Mouse (Mus musculus) intestine, embryonic 16.5 days (tissue): ENCODE data around the gene Adgrf3. TPM values are rescaled to one million over a fixed set of nuclear protein-coding genes. Genes with fewer than 3 reads are reported as not detected.

Source experiments
- ATAC-seq: fragments of 200-750 bp; cut with Nextera tagmentation; 2 replicates; pipeline ENCODE4 v1.8.0; 2017; ENCODE audit warnings: moderate TSS enrichment, moderate library complexity
- H3K27ac ChIP-seq: fragments of 300-500 bp; sonication (generic); 2 replicates; pipeline ENCODE4 v1.5.1; 2014; ENCODE audit warnings: mild to moderate bottlenecking, low read length
- H3K27me3 ChIP-seq: fragments of 300-500 bp; sonication (generic); replicated peaks from 2 replicates; pipeline ENCODE4 v1.6.1; 2014; ENCODE audit warnings: low read length, control low read depth, mixed read lengths; ENCODE audit not compliant: control insufficient read depth, insufficient read depth
- H3K36me3 ChIP-seq: fragments of 300-500 bp; sonication (generic); 2 replicates; pipeline ENCODE4 v1.6.1; 2014; ENCODE audit warnings: low read length, control low read depth; ENCODE audit not compliant: control insufficient read depth, insufficient read depth
- H3K4me1 ChIP-seq: fragments of 300-500 bp; sonication (generic); 2 replicates; pipeline ENCODE4 v1.6.1; 2014; ENCODE audit warnings: low read length, control low read depth, mixed read lengths; ENCODE audit not compliant: control insufficient read depth, insufficient read depth
- H3K4me2 ChIP-seq: fragments of 300-500 bp; sonication (generic); 2 replicates; pipeline ENCODE4 v1.6.1; 2014; ENCODE audit warnings: low read depth, low read length, control low read depth
- H3K4me3 ChIP-seq: fragments of 300-500 bp; sonication (generic); 2 replicates; pipeline ENCODE4 v1.5.1; 2014; ENCODE audit warnings: mild to moderate bottlenecking, low read length
- H3K9ac ChIP-seq: fragments of 300-500 bp; sonication (generic); 2 replicates; pipeline ENCODE4 v1.6.1; 2014; ENCODE audit warnings: low read depth, low read length
- H3K9me3 ChIP-seq: fragments of 300-500 bp; sonication (generic); 2 replicates; pipeline ENCODE4 v1.6.1; 2016; ENCODE audit warnings: low read length, control low read depth; ENCODE audit not compliant: control insufficient read depth
- WGBS: fragments of 180-500 bp; shearing (Covaris S2); extraction: QIAGEN DNeasy Blood & Tissue Kit; methylation state at CpG from one replicate; pipeline ENCODE4 v1.1.7; 2014; 5-methylcytosine and 5-hydroxymethylcytosine counted together
- polyA plus RNA-seq: library from polyadenylated mRNA; unstranded; fragments of >200 nt; fragmentation: Nextera tagmentation; extraction: Ambion mirVana; gene quantifications from 2 replicates; pipeline ENCODE4 v1.2.1, GENCODE M21; 2015

Gene Adgrf3
- polyA plus RNA-seq, 1 experiment from 2014 or later, result 0.15 TPM

- H3K9me3 ChIP-seq, result peaks cover 5% of the 10 kb centered on the region; the same call in 1 of the 2 replicates
- H3K9ac ChIP-seq, result peak overlapping the region; percentile 93
- peak overlapping the region; percentile 91 for H3K4me3 ChIP-seq
- H3K27ac ChIP-seq, result peak overlapping the region; percentile 94
- peaks cover 18% of the 10 kb centered on the region for H3K4me1 ChIP-seq
- H3K36me3 ChIP-seq, result 0 out of 2 replicates have a peak, but pooled peaks cover 3% of the 10 kb centered on the region
- 3% methylated on average over 15 of the region's 15 CpGs for WGBS
- no peaks in the 10 kb centered on the region for H3K27me3 ChIP-seq
- ATAC-seq, result no peak
- peak overlapping the region; percentile 74 for H3K4me2 ChIP-seq
These were observed 27.5 kb upstream of the Adgrf3 start for GRCm38 (mm10) chr5:30233042-30233441.

- H3K9me3 ChIP-seq, result peaks cover 5% of the 10 kb centered on the region; the same call in 1 of the 2 replicates
- peak within 1 kb of the TSS; percentile 91 for H3K4me3 ChIP-seq
- peak; percentile 98 for ATAC-seq
- no peaks in the 10 kb centered on the region for H3K27me3 ChIP-seq
- H3K27ac ChIP-seq, result peak within 1 kb of the TSS; percentile 94
- peak within 1 kb of the TSS; percentile 93 for H3K9ac ChIP-seq
- 0 out of 2 replicates have a peak, but pooled peaks cover 3% of the 10 kb centered on the region for H3K36me3 ChIP-seq
- peaks cover 18% of the 10 kb centered on the region for H3K4me1 ChIP-seq
- H3K4me2 ChIP-seq, result peak within 1 kb of the TSS; percentile 74
- 3% methylated on average over 71 of the region's 71 CpGs for whole genome bisulfite sequencing
These were observed 26.9 kb upstream of the Adgrf3 start, which contains the start of gene Selenoi for GRCm38 (mm10) chr5:30232271-30232971. Gene Selenoi (plus strand): TSS chr5:30232581.

DNA sequence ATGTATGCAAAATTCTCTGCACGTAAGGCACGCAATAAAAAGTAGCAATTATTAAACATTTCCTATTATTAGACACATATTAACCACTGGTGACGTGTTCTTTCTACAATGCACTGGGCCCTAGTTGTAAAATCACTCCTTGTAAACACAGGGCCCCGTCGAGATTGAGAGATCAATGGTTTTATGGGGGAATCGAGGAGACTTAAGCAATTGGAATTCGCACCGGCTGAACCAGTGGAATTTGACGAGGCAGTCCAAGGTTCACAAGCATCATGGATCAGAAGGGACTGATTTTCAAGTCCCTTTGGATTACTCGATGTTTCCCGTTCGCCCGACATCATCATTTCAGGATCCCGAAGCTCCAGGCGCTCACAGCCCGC is 26.4 kb upstream of the Adgrf3 start:
- Histone ChIP-seq H3K4me1 (peaks cover 18% of the 10 kb centered on the region), H3K27me3 (no peaks in the 10 kb centered on the region), H3K9ac (peak overlapping the region; percentile 69), H3K36me3 (0 out of 2 replicates have a peak, but pooled peaks cover 3% of the 10 kb centered on the region), H3K27ac (peak overlapping the region; percentile 89), H3K4me2 (peak overlapping the region; percentile 48), H3K9me3 (peaks cover 5% of the 10 kb centered on the region; the same call in 1 of the 2 replicates), H3K4me3 (peak overlapping the region; percentile 91)
- ATAC-seq, result peak; percentile 82
- WGBS, result 25% methylated on average over 16 of the region's 16 CpGs

- H3K4me1 ChIP-seq, result peaks cover 16% of the 10 kb centered on the region
- no peak overlapping the region for H3K4me2 ChIP-seq
- no peak for ATAC-seq
- 0 out of 2 replicates have a peak, but pooled peaks cover 3% of the 10 kb centered on the region for H3K36me3 ChIP-seq
- WGBS, result 89% methylated on average over 4 of the region's 4 CpGs
- no peak overlapping the region for H3K27ac ChIP-seq
- no peaks in the 10 kb centered on the region for H3K27me3 ChIP-seq
- no peak overlapping the region for H3K4me3 ChIP-seq
- no peak overlapping the region for H3K9ac ChIP-seq
- H3K9me3 ChIP-seq, result peaks cover 5% of the 10 kb centered on the region; the same call in 1 of the 2 replicates
These were observed 25.4 kb upstream of the Adgrf3 start for GRCm38 (mm10) chr5:30230901-30231300.

DNA sequence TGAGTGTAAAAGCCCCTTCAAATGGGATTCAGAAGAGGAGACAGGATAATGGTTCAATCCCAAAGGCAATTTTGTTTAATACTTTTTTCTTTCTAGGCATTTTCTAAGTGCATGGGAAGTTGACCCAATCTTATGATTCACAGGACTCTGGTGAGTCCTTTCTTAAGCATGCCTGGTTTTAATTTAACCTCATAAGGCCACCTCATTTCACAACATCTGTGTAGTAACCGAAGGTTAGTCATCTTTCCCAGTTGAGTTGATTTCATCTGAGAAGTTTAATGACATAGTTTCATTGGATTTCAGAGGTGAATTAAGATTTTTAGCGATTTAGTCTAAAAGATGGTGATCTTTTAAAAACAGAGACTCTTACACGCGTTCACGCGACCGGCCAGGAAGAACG is 17.2 kb upstream of the Adgrf3 start:
- H3K27ac ChIP-seq, result no peak overlapping the region
- H3K9me3 ChIP-seq, result no peaks in the 10 kb centered on the region
- no peaks in the 10 kb centered on the region for H3K4me1 ChIP-seq
- no peaks in the 10 kb centered on the region for H3K27me3 ChIP-seq
- 0 out of 2 replicates have a peak, but pooled peaks cover 5% of the 10 kb centered on the region for H3K36me3 ChIP-seq
- no peak for ATAC-seq
- no peak overlapping the region for H3K9ac ChIP-seq
- WGBS, result 97% methylated on average over 8 of the region's 8 CpGs
- H3K4me3 ChIP-seq, result no peak overlapping the region
- H3K4me2 ChIP-seq, result no peak overlapping the region

DNA sequence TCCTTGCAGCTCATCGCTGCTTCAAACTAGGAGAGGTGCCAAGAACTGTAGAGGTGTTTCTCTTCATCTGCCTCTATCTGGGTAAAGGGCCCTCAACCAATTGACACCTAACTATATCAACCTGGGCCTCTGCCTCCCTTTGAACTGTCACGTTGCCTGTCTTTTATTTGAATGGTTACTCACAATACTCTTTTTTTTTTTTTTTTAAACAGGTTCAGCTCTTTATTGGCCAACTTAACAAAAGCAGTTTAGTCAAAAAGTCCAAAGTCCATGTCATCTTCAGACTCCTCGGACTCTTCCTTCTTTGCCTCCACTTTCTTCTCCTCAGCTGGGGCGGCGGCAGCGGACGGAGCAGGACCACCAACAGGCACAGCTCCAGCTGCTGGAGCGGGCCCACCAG is 15.1 kb upstream of the Adgrf3 start:
- no peak for ATAC-seq

DNA sequence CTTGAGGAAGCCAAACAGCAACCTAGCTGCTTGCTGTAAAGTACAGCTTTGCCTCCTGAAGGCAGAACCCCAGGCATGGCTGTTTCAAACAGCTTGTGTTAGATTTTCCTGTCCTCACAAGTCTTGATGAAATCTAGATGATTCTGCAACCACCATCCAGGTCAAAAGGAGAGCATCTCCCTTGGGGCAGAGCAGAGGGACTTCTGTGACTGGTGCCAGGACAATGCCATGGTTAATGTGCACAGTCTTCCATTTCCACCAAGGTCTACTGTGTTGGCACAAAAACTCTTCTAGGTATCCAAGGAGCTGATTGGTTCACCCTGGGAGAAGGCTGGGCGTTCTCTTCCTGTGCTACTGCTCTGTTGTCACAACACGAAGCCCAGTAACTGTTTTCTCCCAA is 14.2 kb upstream of the Adgrf3 start:
- Histone ChIP-seq H3K36me3 (0 out of 2 replicates have a peak, but pooled peaks cover 5% of the 10 kb centered on the region), H3K4me2 (no peak overlapping the region), H3K9me3 (no peaks in the 10 kb centered on the region), H3K4me3 (no peak overlapping the region), H3K27me3 (no peaks in the 10 kb centered on the region), H3K27ac (no peak overlapping the region), H3K9ac (no peak overlapping the region), H3K4me1 (no peaks in the 10 kb centered on the region)
- no peak for ATAC-seq
- 92% methylated on average over 2 of the region's 2 CpGs for WGBS

More for the DNA sequence above, 15.1 kb upstream of the Adgrf3 start:
- 0 out of 2 replicates have a peak, but pooled peaks cover 5% of the 10 kb centered on the region for H3K36me3 ChIP-seq
- WGBS, result 68% methylated on average over 8 of the region's 8 CpGs
- no peak overlapping the region for H3K9ac ChIP-seq
- no peaks in the 10 kb centered on the region for H3K4me1 ChIP-seq
- H3K27me3 ChIP-seq, result no peaks in the 10 kb centered on the region
- no peak overlapping the region for H3K4me2 ChIP-seq
- no peak overlapping the region for H3K27ac ChIP-seq
- H3K4me3 ChIP-seq, result no peak overlapping the region
- H3K9me3 ChIP-seq, result no peaks in the 10 kb centered on the region

DNA sequence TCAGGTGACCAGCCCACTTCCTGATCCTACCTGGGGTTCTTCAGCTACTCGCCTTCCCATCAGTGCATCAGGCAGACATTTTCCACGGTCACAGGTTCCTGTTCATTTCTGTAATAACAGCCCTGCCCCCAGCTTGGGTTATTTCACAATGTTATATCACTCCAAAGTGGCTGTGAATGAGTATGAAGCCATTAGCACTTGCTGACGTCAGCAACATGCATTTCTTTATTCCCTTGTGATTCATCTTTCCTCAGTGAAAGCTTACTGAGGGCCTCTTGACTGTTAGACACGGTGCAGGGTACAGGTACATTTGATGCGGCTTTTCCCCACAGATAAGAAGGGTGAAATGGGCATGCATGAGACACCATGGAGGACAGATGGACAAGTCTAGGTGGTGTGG is 10.4 kb upstream of the Adgrf3 start:
- no peaks in the 10 kb centered on the region for H3K27me3 ChIP-seq
- H3K4me3 ChIP-seq, result no peak overlapping the region
- ATAC-seq, result 0 out of 2 replicates have a peak, but pooled peaks have one; percentile 28
- H3K36me3 ChIP-seq, result no peaks in the 10 kb centered on the region
- no peak overlapping the region for H3K27ac ChIP-seq
- H3K9ac ChIP-seq, result no peak overlapping the region
- H3K4me1 ChIP-seq, result no peaks in the 10 kb centered on the region
- no peak overlapping the region for H3K4me2 ChIP-seq
- 63% methylated on average over 5 of the region's 5 CpGs for WGBS
- no peaks in the 10 kb centered on the region for H3K9me3 ChIP-seq

DNA sequence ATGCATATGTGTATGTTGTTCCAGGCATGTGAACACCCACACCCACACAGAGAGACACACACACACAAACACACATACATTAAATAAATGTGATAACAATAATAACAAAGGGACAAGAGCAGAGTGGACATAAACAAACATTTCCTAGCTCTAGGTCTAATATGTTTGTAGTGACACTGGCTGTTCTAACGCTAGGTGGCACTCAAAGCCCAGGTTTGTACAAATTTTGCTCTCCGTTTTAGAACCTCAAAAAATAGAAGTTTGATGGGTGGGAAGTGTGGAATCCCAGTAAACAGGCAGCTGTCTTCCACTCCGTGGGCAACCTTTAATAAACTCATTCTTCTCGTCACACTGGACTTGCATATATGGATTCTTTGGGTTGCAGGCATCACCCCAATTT is 9.4 kb upstream of the Adgrf3 start:
- Histone ChIP-seq H3K4me3 (no peak overlapping the region), H3K27ac (no peak overlapping the region), H3K27me3 (no peaks in the 10 kb centered on the region), H3K4me1 (no peaks in the 10 kb centered on the region), H3K36me3 (no peaks in the 10 kb centered on the region), H3K4me2 (no peak overlapping the region), H3K9ac (no peak overlapping the region), H3K9me3 (no peaks in the 10 kb centered on the region)
- no peak for ATAC-seq
- WGBS, result 7% methylated on average over 4 of the region's 4 CpGs
